Mouse (Mus musculus) lung, postnatal 10 days (tissue): ENCODE measurements around the gene Pnma1.

Experiments
- DNase-seq: peaks from one replicate; pipeline ENCODE4 v3.0.0; 2021

Gene Pnma1

GRCm38 (mm10) chr12:84147954-84148621 is at the start of gene Pnma1:
Pnma1 (minus strand) TSS chr12:84148489.
- peak; percentile 84 for DNase-seq

GRCm38 (mm10) chr12:84195195-84195594 is 46.9 kb upstream of the Pnma1 start:
- no peak for DNase-seq

- DNase-seq, result no peak
Observed at GRCm38 (mm10) chr12:84194400-84195109, 46.3 kb upstream of the Pnma1 start.

- peak; percentile 96 for DNase-seq
Observed at GRCm38 (mm10) chr12:84193642-84194399, 45.5 kb upstream of the Pnma1 start.

GRCm38 (mm10) chr12:84192741-84193641 is 44.7 kb upstream of the Pnma1 start:
- peak; percentile 88 for DNase-seq

GRCm38 (mm10) chr12:84192280-84192679 is 44.0 kb upstream of the Pnma1 start:
- no peak for DNase-seq

GRCm38 (mm10) chr12:84191770-84192169 is 43.5 kb upstream of the Pnma1 start:
- DNase-seq, result no peak

- no peak for DNase-seq
Observed at GRCm38 (mm10) chr12:84191190-84191589, 42.9 kb upstream of the Pnma1 start.

GRCm38 (mm10) chr12:84190151-84190820 is 42.0 kb upstream of the Pnma1 start:
- DNase-seq, result peak; percentile 73

GRCm38 (mm10) chr12:84188881-84189444 is 40.7 kb upstream of the Pnma1 start:
- DNase-seq, result no peak

GRCm38 (mm10) chr12:84187752-84188601 is 39.7 kb upstream of the Pnma1 start:
- peak; percentile 66 for DNase-seq

GRCm38 (mm10) chr12:84186950-84187349 is 38.7 kb upstream of the Pnma1 start:
- peak; percentile 81 for DNase-seq

GRCm38 (mm10) chr12:84186536-84186935 is 38.2 kb upstream of the Pnma1 start:
- DNase-seq, result no peak

GRCm38 (mm10) chr12:84185547-84185946 is 37.3 kb upstream of the Pnma1 start:
- no peak for DNase-seq

GRCm38 (mm10) chr12:84184979-84185378 is 36.7 kb upstream of the Pnma1 start:
- DNase-seq, result no peak

- no peak for DNase-seq
Observed at GRCm38 (mm10) chr12:84181999-84182398, 33.7 kb upstream of the Pnma1 start.

GRCm38 (mm10) chr12:84180701-84181435 is 32.6 kb upstream of the Pnma1 start:
- peak; percentile 88 for DNase-seq

- no peak for DNase-seq
Observed at GRCm38 (mm10) chr12:84180090-84180489, 31.8 kb upstream of the Pnma1 start.

- DNase-seq, result no peak
Observed at GRCm38 (mm10) chr12:84178652-84179445, 30.6 kb upstream of the Pnma1 start.
